Mouse (Mus musculus) forebrain, embryonic 11.5 days (tissue): ENCODE measurements at regions not wholly inside any gene's neighbourhood (a gene's known extent, or its start where the extent isn't known, plus 50 kb on each side); places are given as distances from the start of the nearest gene placed in this dataset.

Experiments used
- ATAC-seq: fragments of 200-750 bp; cut with Nextera tagmentation; replicated peaks from 2 replicates; pipeline ENCODE4 v1.8.0; 2017; ENCODE audit warnings: moderate TSS enrichment; ENCODE audit not compliant: low FRiP score
- DNase-seq: peaks from one replicate; pipeline ENCODE4 v3.0.0-alpha.2; 2017; ENCODE audit warnings: low spot score
- H3K27ac ChIP-seq: fragments of 300-500 bp; sonication (generic); 2 replicates; pipeline ENCODE4 v1.5.1; 2014; ENCODE audit warnings: low read depth, low read length
- H3K27me3 ChIP-seq: fragments of 300-500 bp; sonication (generic); 2 replicates; pipeline ENCODE4 v1.6.1; 2014; ENCODE audit warnings: mild to moderate bottlenecking, low read length, mixed read lengths; ENCODE audit not compliant: control insufficient read depth, insufficient read depth
- H3K36me3 ChIP-seq: fragments of 300-500 bp; sonication (generic); 2 replicates; pipeline ENCODE4 v1.6.1; 2014; ENCODE audit warnings: mild to moderate bottlenecking, low read length, moderate library complexity, mixed read lengths; ENCODE audit not compliant: control insufficient read depth, insufficient read depth
- H3K4me1 ChIP-seq: fragments of 300-500 bp; sonication (generic); replicated peaks from 2 replicates; pipeline ENCODE4 v1.6.1; 2014; ENCODE audit warnings: low read length, mixed read lengths; ENCODE audit not compliant: control insufficient read depth, insufficient read depth
- H3K4me2 ChIP-seq: fragments of 300-500 bp; sonication (generic); 2 replicates; pipeline ENCODE4 v1.6.1; 2014; ENCODE audit warnings: low read depth, mild to moderate bottlenecking, low read length, moderate library complexity, mixed read lengths; ENCODE audit not compliant: severe bottlenecking
- H3K4me3 ChIP-seq: fragments of 300-500 bp; sonication (generic); 2 replicates; pipeline ENCODE4 v1.5.1; 2014; ENCODE audit warnings: low read depth, low read length
- H3K9ac ChIP-seq: fragments of 300-500 bp; sonication (generic); 2 replicates; pipeline ENCODE4 v1.6.1; 2014; ENCODE audit warnings: low read length
- H3K9me3 ChIP-seq: fragments of 300-500 bp; sonication (generic); 2 replicates; pipeline ENCODE4 v1.6.1; 2016; ENCODE audit warnings: low read length, mixed read lengths; ENCODE audit not compliant: control insufficient read depth
- WGBS: fragments of 180-500 bp; shearing (Covaris S2); extraction: QIAGEN DNeasy Blood & Tissue Kit; methylation state at CpG from one replicate; pipeline ENCODE4 v1.1.7; 2014; 5-methylcytosine and 5-hydroxymethylcytosine counted together

DNA sequence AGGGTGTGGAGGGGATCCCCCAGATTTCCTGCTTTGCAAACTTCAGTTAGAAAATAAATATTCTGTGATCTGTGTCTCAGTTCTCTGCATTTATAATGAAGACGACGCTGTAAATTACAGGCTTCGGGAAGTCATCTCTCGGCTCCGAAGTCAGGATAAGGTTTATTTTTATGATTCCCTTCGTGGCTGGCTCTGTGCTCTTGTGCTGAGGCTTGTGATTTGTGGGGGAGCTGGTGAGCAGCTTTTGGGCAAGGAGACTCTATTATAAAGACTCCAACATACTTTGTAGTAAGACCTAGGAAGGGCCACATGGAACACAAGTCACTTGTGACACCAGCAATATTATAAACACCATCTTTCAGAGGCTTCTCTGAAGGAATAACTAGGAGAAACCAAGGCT lies 146.0 kb downstream of the Kcnk1 start:
- Histone ChIP-seq H3K4me2 (no peak overlapping the region), H3K4me3 (no peak overlapping the region), H3K27me3 (peaks cover 20% of the 10 kb centered on the region), H3K27ac (no peak overlapping the region), H3K4me1 (no peaks in the 10 kb centered on the region; the same call in 1 of the 2 replicates), H3K9me3 (no peaks in the 10 kb centered on the region), H3K36me3 (no peaks in the 10 kb centered on the region), H3K9ac (no peak overlapping the region)
- WGBS, result 82% methylated on average over 6 of the region's 6 CpGs
- ATAC-seq (no peak), DNase-seq (no peak)

DNA sequence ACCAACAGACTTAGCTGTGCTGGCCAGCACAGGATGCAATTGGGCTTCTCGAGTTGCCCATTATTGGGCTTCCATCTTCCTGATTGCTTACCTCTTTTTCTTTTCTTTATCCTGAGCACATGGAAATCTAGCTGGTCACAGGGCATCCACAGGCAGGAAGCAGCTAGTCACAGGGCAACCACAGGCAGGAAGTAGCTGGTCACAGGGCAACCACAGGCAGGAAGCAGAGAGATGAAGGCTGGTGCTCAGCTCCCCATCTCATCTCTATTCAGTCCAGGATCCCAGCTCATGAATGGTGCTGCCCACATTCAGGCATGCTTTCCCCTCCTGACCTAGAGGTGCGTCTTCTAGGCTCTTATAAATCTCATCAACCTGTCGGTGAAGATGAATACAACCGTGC lies 146.8 kb upstream of the Slc35f3 start:
- no peak overlapping the region for H3K4me2 ChIP-seq
- H3K9me3 ChIP-seq, result no peaks in the 10 kb centered on the region
- H3K9ac ChIP-seq, result no peak overlapping the region
- DNase-seq (no peak), ATAC-seq (no peak)
- H3K27ac ChIP-seq, result no peak overlapping the region
- no peaks in the 10 kb centered on the region for H3K27me3 ChIP-seq
- no peaks in the 10 kb centered on the region for H3K4me1 ChIP-seq
- H3K36me3 ChIP-seq, result no peaks in the 10 kb centered on the region
- WGBS, result 87% methylated on average over 4 of the region's 4 CpGs
- H3K4me3 ChIP-seq, result no peak overlapping the region

DNA sequence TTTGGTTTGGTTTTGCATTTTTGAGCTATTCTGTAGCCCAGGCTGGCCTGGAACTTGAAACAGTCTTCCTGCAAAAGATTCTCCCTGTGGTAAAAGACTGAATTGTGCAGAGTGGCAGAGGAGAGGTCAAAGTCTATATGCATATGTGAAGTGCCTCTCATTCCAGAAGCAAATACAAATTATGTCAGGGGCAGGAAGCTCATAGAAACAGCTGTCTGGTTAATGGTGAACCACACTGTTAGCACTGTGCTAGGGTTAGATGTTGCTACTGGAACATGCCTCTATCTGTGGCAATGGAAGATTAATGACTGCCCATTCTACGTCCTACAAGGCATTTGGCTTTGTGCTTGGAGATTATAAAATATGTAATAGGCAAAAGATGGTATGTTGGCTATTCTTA lies 144.4 kb upstream of the Slc35f3 start:
- H3K9me3 ChIP-seq, result no peaks in the 10 kb centered on the region
- H3K4me2 ChIP-seq, result no peak overlapping the region
- H3K27ac ChIP-seq, result no peak overlapping the region
- ATAC-seq (no peak), DNase-seq (no peak)
- H3K4me1 ChIP-seq, result no peaks in the 10 kb centered on the region
- H3K4me3 ChIP-seq, result no peak overlapping the region
- H3K36me3 ChIP-seq, result no peaks in the 10 kb centered on the region
- H3K9ac ChIP-seq, result no peak overlapping the region
- 78% methylated on average over 1 of the region's 1 CpGs for WGBS
- H3K27me3 ChIP-seq, result no peaks in the 10 kb centered on the region

DNA sequence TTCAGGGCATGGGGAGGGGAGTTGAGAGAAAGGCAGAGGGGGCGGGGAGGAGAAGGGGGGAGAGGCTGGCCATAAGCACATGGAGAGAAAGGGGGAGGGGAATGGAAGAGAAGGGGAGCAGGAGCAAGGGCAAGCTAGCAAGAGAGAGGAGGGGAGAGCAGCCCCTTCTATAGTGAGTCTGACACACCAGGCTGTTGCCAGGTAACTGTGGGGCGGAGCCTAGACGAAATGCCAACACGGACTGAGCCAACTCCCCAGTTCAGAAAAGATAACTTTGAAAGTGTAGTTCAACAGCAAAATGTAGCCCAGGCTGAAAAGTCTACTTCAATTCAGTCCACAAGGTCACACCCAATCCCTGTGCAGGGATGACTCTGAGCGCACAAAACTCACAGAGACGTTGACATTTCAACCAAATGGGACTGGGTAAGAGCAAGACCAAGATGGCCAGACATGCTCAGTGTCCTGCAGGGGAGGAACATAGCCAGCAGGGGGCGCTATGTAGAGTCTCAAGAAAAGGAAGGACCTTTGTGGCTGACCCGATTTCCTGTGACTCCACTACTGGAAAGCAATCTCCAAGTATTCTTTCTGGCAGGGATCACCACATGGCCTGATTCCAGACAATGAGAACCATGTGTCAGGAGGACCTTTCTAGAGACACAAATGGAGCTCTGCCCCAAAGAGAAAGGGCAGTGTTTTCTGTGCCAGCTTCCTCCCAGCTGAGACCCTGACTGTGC lies 140.7 kb upstream of the Slc35f3 start:
- Histone ChIP-seq H3K4me3 (no peak overlapping the region), H3K36me3 (no peaks in the 10 kb centered on the region), H3K9ac (no peak overlapping the region), H3K4me2 (no peak overlapping the region), H3K27ac (no peak overlapping the region), H3K9me3 (no peaks in the 10 kb centered on the region), H3K27me3 (no peaks in the 10 kb centered on the region), H3K4me1 (no peaks in the 10 kb centered on the region)
- ATAC-seq, result no peak
- WGBS, result 74% methylated on average over 8 of the region's 8 CpGs
- DNase-seq, result no peak

DNA sequence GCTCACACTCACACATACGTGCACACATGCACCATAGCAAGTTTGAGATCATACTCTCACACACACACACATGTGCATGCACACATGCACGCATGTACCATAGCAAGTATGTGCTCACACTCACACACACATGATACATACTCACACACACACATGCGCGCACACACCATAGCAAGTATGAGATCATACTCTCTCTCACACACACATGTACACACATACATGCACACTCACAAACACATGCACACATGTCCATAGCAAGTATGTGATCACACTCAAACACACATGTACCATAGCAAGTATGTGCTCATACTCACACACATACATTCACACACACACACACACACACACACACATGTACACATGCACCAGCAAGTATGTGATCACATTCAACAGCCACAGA lies 138.9 kb upstream of the Slc35f3 start:
- no peaks in the 10 kb centered on the region for H3K9me3 ChIP-seq
- H3K27me3 ChIP-seq, result no peaks in the 10 kb centered on the region
- H3K4me3 ChIP-seq, result no peak overlapping the region
- no peak for DNase-seq
- no peaks in the 10 kb centered on the region for H3K4me1 ChIP-seq
- 93% methylated on average over 4 of the region's 4 CpGs for WGBS
- H3K27ac ChIP-seq, result no peak overlapping the region
- H3K4me2 ChIP-seq, result no peak overlapping the region
- ATAC-seq, result no peak
- H3K36me3 ChIP-seq, result no peaks in the 10 kb centered on the region
- H3K9ac ChIP-seq, result no peak overlapping the region

DNA sequence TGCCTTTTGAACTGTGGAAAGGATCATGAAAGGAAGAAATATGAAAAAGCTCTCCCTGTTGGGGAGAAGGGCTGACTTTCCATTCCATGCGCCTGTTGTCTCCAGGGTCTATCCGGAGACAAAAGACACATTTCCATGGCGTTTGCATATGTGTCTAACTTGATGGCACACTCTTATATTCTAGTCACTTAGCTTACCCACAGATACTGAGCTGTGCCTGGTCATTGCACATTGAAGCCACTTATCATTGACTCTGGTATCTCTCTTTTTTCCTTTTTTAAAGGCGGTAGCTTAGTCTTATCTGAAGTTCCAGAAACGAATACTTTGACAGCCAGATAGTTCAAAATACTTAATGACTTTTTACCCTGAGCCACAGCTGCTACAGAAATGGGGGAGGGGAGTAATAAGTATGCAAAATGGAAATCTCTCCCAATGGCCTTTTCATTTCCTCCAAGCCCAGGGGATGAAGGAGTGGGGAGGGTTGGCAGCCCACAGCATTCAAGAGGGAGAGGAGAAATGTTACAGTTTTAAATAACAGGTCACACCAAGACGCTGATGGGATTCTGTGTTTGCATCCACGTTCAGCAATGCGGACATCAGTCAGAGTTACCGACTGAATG lies 137.9 kb upstream of the Slc35f3 start:
- no peak overlapping the region for H3K4me2 ChIP-seq

DNA sequence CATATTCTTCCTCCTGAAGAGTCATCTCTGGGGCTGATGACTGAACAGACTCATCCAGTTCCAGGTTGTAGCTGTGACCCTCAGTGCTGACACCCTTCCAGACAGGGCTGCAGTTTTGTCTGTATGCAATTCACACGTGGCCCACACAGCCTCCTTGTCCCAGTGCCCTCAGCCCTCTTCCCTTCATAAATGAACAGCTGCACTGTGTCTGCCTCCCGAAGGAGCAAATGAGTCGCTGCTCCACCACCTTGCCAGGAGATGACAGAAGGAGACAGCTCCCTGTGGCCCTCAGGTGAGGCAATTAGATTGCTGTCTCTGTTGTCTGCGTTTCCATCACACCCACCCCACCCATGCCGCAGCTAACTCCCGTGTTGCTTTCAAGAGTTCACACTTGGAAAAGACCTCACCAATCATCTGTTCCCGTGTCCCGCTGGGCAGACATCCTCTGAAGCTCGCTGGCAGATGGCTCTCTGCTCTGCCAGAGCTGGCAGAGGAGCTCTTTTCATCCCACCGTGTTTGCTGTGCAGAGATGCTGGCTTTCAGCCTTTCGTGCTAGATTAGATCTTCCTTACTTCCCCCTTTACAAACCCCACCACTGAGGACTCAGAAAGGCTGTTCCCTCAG lies 135.5 kb upstream of the Slc35f3 start:
- ATAC-seq, result no peak
- no peaks in the 10 kb centered on the region for H3K36me3 ChIP-seq
- DNase-seq, result no peak
- H3K4me1 ChIP-seq, result no peaks in the 10 kb centered on the region
- H3K4me2 ChIP-seq, result no peak overlapping the region
- H3K9ac ChIP-seq, result no peak overlapping the region
- no peaks in the 10 kb centered on the region for H3K9me3 ChIP-seq
- no peak overlapping the region for H3K4me3 ChIP-seq
- no peak overlapping the region for H3K27ac ChIP-seq
- H3K27me3 ChIP-seq, result no peaks in the 10 kb centered on the region
- 66% methylated on average over 11 of the region's 11 CpGs for WGBS

More for the DNA sequence above, 137.9 kb upstream of the Slc35f3 start:
- no peaks in the 10 kb centered on the region for H3K4me1 ChIP-seq
- no peak for DNase-seq
- no peaks in the 10 kb centered on the region for H3K27me3 ChIP-seq
- H3K9ac ChIP-seq, result no peak overlapping the region
- no peak for ATAC-seq
- H3K4me3 ChIP-seq, result no peak overlapping the region
- no peaks in the 10 kb centered on the region for H3K9me3 ChIP-seq
- H3K36me3 ChIP-seq, result no peaks in the 10 kb centered on the region
- H3K27ac ChIP-seq, result no peak overlapping the region
- 78% methylated on average over 9 of the region's 9 CpGs for WGBS

DNA sequence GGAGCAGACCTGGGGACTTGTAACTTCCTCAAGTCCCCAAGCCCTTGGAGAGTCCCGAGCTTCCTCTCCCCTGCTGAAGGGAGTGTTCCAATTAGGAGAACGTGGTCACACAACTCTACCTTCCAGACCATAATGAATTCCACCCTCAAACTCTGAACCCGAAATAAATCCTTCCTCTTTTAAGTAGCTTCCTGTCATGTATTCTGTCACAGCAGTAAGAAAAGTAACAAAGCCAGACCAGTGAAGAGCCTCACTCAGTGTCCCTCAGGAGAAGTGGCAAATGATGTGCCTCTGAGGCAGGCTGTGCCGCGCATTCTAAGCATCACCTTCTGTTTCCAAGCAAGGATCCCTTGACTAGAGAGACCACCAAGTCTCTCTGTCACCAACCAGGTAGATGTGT lies 134.4 kb upstream of the Slc35f3 start:
- Histone ChIP-seq H3K27me3 (no peaks in the 10 kb centered on the region), H3K4me3 (no peak overlapping the region), H3K36me3 (no peaks in the 10 kb centered on the region), H3K9ac (no peak overlapping the region), H3K27ac (no peak overlapping the region), H3K9me3 (no peaks in the 10 kb centered on the region), H3K4me2 (no peak overlapping the region), H3K4me1 (no peaks in the 10 kb centered on the region)
- DNase-seq, result no peak
- ATAC-seq, result no peak
- 71% methylated on average over 5 of the region's 5 CpGs for WGBS
